Mouse (Mus musculus): ENCODE measurements around the gene Ppp2r5e.

- TF ChIP-seq CTCF (IDR thresholded peaks at IDR 0.05; ENCODE audit: borderline replicate concordance, control insufficient read depth, extremely low read depth, insufficient read depth, low read length, poor library complexity) (no peak), POLR2A (IDR thresholded peaks at IDR 0.05; ENCODE audit: control insufficient read depth, extremely low read depth, insufficient read depth, low read length, poor library complexity) (no peak)
Observed at GRCm38 (mm10) chr12:75467814-75468213, 128.2 kb downstream of the Ppp2r5e start.

Measured in thymus, adult 2 months (tissue).